Mouse (Mus musculus) skeletal muscle tissue, adult 2 months (tissue): Measurements from ENCODE around the gene Tacc3.

ENCODE experiments used
- DNase-seq: peaks from one replicate; pipeline ENCODE4 v3.0.0-alpha.2; 2012; ENCODE audit warnings: low read depth, low spot score

Tacc3 gene

GRCm38 (mm10) chr5:33722266-33723018, 64.5 kb downstream of the Tacc3 start:
- no peak for DNase-seq

- no peak for DNase-seq
These were observed 65.2 kb downstream of the Tacc3 start for GRCm38 (mm10) chr5:33723019-33723640.

- DNase-seq: no peak
These were observed 65.9 kb downstream of the Tacc3 start for GRCm38 (mm10) chr5:33723641-33724465.

- DNase-seq: no peak
These were observed 68.2 kb downstream of the Tacc3 start for GRCm38 (mm10) chr5:33726081-33726647.

- no peak for DNase-seq
These were observed 69.0 kb downstream of the Tacc3 start for GRCm38 (mm10) chr5:33726891-33727290.
